Mouse (Mus musculus): ENCODE data around the gene Higd1c.
"Not testable (repeated sequence)": the region's sequence is repeated elsewhere in the genome, so short reads cannot be mapped to it uniquely, and the experiment has no call there.

Higd1c gene

GRCm38 (mm10) chr15:100364242-100364641 is at the start of gene Higd1c:
Gene Higd1c, plus strand, starts transcription at chr15:100364542.
- in situ Hi-C loops (cut with MboI) = no loop called here

DNA sequence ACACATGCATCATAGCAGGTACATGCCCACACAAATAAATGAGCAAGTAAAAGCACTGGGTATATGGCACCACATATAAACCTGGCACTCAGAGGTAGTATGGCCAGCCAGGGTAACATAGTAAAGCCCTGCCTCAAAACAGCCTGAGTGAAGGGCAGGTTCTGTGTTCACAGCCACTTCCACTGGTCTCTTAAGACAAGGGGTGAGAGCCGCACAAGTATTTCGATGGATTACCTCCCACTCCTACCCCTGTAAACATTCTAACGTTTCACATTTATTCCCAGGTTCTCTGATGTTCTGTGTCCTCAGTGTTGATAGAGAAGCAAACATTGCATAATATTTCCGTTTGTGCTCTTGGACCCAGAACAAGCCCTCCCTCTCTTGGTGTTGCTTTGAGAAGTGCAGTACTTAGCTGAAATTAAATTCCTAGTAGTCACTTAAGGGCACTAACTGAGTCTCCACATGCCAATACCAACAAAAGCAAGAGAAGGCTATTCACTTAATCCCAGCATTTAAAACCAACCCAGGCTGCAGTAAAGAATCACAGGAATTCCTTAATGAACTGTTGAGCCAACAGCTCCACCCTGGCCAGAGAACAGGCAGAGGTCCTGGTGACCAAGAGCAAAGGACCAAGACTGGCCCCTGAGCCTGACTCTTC is 46.2 kb upstream of the Higd1c start:
- in situ Hi-C loops (cut with MboI) = not testable (repeated sequence)

DNA sequence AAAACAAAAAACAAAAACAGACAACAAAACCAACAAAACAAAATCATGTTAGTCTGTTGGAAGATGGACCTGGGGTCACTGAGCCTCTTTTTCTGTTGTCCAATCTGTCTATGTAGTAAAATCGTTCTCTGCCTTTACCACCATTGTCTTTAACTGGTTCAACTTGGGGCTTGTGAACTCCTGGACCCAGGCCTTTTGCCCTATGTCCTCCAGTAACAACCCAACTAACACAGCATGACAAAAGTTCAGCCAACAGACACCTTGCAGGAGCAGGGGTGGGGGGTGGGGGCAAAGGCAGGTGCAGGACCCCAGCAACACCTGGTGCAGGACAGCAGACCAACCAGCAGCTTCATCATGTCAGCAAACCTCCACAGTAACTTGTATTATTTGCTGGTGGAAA is 44.5 kb upstream of the Higd1c start:
- in situ Hi-C loops (cut with MboI) = no loop called here

- in situ Hi-C loops (cut with MboI) = no loop called here
Observed at GRCm38 (mm10) chr15:100320295-100320905, 43.9 kb upstream of the Higd1c start.

DNA sequence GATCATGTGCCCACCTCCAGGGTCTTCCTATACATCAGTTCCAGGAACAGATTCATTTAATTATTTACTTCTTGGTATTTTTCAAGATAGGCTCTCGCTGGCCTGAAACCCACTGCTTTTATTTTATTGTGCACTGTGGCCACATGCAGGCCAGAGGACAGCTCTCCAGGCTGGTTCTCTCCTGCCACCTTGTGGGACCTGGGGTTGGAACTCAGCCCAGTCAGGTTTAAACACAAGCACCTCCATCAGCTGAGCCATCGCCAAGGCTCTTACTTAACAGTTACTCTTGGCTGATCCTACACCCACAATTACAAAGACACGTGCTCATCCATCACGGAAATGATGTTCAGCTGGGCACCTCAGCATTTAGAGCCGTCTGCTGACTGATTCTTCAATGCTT is 43.2 kb upstream of the Higd1c start:
- in situ Hi-C loops (cut with MboI) = no loop called here

DNA sequence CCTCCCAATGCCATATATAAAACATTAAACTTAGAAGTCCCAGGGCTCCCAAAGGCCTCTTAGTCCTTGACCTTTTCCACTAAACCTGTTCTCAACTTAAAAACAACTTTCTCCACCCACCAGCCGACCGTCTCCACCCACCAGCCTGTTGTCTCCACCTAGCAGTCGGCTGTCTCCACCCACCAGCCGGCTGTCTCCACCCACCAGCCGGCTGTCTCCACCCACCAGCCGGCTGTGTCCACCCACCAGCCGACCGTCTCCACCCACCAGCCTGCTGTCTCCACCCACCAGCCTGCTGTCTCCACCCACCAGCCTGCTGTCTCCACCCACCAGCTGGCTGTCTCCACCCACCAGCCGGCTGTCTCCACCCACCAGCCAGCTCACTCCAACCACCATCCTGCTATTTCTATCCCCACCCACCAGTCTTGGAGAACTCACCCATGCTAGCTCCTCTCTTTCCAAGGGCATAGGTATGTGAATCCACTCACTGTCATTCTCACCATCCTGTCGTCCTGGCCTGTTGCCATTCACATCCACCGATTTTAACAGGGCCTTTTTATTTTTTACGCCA is 40.2 kb upstream of the Higd1c start:
- in situ Hi-C loops (cut with MboI) = no loop called here

GRCm38 (mm10) chr15:100325235-100325634 is 39.1 kb upstream of the Higd1c start:
- in situ Hi-C loops (cut with MboI) = no loop called here

DNA sequence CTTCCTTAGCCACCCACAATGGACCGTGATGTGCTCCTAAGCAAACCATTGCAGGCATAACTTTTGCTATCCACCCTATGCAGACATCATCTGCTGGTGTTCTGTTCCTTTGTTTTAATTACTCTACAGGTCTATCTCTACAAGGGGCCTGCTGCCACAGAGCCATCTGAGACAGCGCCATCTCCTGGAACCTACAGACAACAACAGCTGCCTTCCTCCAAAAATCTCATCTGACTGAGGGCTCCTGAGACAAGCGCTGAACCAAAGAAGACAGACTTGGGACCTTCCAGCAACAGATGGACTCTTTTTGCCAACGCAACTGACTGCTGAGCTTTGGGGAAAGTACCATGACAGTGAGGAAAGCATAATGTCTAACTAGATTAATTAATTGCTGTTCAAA is 36.3 kb upstream of the Higd1c start:
- in situ Hi-C loops (cut with MboI) = not testable (repeated sequence)

DNA sequence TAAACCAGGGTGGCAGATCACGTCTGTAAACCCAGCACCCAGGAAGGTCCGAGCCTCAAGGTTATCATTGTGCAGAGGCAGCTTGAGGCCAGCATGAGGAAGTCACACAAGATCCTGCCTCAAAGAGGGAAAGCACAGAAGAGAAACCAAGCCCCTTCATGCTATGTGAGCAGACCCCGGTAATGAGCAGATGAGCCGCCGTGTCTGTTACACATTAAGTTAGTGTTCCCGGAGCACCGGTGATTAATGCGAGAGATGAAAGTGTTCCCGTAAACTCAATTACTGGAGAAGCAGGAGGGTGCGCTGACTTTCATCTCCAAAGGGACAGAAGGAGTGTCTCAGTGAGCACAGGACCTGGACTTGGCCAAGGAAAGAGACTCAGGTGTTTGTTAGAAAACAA is 35.0 kb upstream of the Higd1c start:
- in situ Hi-C loops (cut with MboI) = not testable (repeated sequence)

DNA sequence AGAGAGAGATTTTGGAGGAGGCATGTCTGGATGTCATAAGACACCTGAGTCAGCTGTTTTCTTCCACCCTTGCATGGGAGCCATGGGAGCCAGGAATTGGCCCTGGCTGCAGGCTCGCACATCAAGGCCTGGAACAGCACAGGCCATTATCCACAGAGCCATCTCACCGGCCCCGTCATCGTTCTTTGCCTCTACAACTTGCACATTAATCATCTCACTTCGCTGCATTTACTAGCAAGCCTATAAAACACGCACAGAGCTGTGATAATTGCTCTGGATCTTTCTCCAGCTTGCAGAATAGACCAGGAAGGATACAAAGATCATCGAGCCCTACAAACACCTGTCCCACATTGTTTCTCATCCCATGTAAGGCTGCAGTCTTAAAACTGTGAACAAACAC is 33.6 kb upstream of the Higd1c start:
- in situ Hi-C loops (cut with MboI) = no loop called here

- in situ Hi-C loops (cut with MboI) = not testable (repeated sequence)
Observed at GRCm38 (mm10) chr15:100332077-100332961, 32.0 kb upstream of the Higd1c start.

DNA sequence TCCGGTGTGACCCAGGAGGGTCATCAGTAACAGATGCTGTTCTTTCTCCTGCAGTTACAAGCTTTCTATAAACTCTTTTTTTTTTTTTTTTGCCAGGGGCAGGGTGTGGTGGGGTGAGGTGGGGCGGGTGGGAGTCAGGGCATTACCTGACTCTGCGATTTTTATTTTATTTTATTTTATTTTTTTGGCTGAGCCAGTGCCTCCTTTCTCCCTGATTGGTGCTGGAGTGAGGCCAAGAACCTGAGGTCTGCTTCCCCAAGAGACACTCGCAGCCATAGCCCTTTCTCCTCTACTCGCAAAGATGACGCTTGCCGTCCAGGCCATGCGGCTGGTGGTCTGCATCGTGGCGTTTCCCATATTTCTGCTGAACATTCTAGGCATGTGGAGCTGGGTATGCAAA is 29.7 kb upstream of the Higd1c start, which contains the start of gene Mettl7a3:
Gene Mettl7a3 (plus strand): TSS at position 301 of the 400 bp plus-strand sequence.
- in situ Hi-C loops (cut with MboI) = no loop called here

DNA sequence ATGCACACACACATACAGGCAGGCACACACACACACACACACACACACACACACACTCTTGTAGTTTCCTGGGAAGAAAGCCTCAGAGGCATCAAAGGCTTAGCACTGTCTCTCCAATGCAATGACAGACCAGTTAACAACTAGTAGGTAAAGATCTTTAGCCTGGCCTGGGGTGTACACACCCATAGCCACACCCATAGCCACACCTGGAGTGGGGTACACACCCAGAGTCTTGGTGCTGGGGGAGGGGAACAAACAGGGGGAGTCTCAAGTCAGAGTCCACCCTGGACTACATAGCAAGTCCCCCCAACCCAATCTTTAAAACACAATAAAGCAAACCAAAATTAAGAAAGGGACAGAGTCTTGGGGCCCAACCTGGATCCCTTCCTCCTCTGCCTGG is 27.0 kb upstream of the Higd1c start:
- in situ Hi-C loops (cut with MboI) = not testable (repeated sequence)

DNA sequence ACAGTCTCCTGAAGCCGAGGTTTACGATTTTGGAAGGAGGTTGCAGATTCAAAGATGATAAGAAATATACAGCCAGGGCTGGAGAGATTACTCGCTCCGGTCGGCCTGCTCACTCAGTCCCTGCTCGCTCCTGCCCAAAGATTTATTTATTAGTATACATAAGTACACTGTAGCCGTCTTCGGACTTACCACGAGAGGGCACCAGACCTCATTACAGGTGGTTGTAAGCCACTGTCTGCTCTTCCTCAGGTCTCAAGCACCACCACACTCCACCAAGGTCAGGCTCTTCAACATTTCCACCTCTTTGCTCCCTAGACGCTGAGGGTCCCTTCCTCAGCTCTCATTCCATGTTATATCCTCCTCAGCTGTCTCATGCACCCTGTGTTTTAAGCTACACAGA is 26.5 kb upstream of the Higd1c start:
- in situ Hi-C loops (cut with MboI) = not testable (repeated sequence)

DNA sequence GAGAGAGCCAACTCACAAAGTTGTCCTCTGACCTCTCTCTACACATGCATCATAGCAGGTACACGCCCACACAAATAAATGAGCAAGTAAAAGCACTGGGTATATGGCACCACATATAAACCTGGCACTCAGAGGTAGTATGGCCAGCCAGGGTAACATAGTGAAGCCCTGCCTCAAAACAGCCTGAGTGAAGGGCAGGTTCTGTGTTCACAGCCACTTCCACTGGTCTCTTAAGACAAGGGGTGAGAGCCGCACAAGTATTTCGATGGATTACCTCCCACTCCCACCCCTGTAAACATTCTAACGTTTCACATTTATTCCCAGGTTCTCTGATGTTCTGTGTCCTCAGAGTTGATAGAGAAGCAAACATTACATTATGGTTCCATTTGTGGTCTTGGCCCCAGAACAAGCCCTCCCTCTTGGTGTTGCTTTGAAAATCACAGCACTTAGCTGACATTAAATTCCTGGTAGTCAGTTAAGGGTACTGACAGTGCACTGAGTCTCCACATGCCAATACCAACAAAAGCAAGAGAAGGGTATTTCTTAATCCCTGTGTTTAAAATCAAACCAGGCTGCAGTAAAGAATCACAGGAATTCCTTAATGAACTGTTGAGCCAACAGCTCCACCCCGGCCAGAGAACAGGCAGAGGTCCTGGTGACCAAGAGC is 22.9 kb upstream of the Higd1c start:
- in situ Hi-C loops (cut with MboI) = not testable (repeated sequence)

- in situ Hi-C loops (cut with MboI) = no loop called here
Observed at GRCm38 (mm10) chr15:100345484-100345883, 18.9 kb upstream of the Higd1c start.

DNA sequence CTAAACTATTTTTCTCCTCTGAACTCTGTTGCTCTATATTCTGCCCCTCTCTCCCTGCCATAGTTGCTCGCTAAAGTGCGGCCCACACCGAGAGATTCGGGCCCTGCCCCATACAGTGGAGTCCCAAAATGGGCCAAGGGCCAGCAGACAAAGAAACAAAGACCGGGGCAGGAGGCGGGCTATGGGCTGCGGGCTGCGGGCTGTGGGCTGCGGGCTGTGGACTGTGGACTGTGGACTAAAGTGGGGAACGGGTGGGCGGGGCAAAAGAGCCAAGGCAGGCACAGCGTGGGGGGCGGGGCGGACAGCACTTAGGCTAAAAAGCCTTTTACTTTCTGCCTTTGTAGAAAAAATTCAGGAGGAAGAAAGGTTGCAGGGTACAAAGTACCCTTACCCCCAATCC is 17.6 kb upstream of the Higd1c start:
- in situ Hi-C loops (cut with MboI) = no loop called here

- in situ Hi-C loops (cut with MboI) = no loop called here
Observed at GRCm38 (mm10) chr15:100349496-100349895, 14.8 kb upstream of the Higd1c start.

DNA sequence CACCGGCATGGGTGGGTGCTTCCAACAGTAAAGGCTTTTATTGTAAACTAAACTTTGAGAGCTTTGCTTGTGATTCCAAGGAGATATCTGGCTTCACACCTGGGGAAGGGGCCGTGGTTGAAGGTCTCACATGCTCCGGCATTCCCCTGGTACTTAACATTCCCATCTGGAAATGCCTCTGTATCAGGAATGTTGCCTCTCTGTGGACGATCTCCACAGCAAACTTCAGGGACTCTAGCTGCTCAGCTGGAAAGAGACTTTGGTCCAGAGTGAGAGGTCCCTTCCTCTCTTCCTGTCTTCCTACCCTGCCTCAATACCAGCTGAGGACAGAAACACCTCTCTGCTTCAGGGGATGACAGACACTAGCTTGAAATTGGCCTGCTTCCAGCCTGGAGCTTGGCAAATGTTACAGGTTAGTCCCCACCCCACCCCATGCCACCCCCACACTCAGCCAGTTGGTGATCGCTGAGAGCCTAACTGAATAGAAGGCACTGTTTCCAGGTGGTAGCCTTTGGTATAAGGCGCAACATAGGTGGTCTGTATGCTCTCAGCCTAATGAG is 12.8 kb upstream of the Higd1c start:
- in situ Hi-C loops (cut with MboI) = no loop called here

DNA sequence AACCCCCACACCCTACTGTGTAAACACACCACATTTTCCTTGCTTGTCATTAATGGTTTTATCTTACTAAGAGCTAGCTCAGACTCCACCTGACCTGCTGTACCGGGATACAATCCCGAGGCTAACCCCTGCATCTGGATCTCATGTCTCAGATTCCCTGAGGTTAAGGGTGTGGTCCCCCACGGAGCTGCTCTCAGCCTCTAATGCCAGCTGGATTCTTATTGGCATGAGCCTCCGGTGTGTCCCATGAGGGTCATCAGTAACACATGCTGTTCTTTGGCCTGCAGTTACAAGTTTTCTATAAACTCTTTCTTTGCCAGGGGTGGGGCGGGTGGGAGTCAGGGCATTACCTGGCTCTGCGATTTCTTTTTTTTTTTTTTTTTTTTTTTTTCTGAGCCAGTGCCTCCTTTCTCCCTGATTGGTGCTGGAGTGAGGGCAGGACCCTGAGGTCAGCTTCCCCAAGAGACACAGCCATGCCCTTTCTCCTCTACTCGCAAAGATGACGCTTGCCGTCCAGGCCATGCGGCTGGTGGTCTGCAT is 11.6 kb upstream of the Higd1c start, which contains the start of the genes Methig1 and Mettl7a2:
Gene Methig1 (plus strand): TSS at position 439 of the 540 bp plus-strand sequence.
Gene Mettl7a2 (plus strand): TSS at position 490 of the 540 bp plus-strand sequence.
- in situ Hi-C loops (cut with MboI) = no loop called here

- in situ Hi-C loops (cut with MboI) = not testable (repeated sequence)
Observed at GRCm38 (mm10) chr15:100353399-100353798, 10.9 kb upstream of the Higd1c start.

All from mature B cell (primary cell).